Mouse (Mus musculus) brain, embryonic 14.5 days (tissue): ENCODE data around the gene Phlda2.

ENCODE experiments used
- CTCF ChIP-seq: fragments of 200-500 bp; IDR thresholded peaks from 2 replicates; pipeline ENCODE4 v1.5.1; 2012; ENCODE audit warnings: inconsistent platforms, mild to moderate bottlenecking, moderate library complexity, borderline replicate concordance; ENCODE audit not compliant: insufficient read depth, insufficient read length; ENCODE audit errors: extremely low read depth
- POLR2A ChIP-seq: fragments of 200-500 bp; IDR thresholded peaks from 2 replicates; pipeline ENCODE4 v1.6.1; 2012; ENCODE audit warnings: mild to moderate bottlenecking, inconsistent platforms, borderline replicate concordance; ENCODE audit not compliant: poor library complexity, insufficient read depth, insufficient read length, severe bottlenecking; ENCODE audit errors: extremely low read depth

DNA sequence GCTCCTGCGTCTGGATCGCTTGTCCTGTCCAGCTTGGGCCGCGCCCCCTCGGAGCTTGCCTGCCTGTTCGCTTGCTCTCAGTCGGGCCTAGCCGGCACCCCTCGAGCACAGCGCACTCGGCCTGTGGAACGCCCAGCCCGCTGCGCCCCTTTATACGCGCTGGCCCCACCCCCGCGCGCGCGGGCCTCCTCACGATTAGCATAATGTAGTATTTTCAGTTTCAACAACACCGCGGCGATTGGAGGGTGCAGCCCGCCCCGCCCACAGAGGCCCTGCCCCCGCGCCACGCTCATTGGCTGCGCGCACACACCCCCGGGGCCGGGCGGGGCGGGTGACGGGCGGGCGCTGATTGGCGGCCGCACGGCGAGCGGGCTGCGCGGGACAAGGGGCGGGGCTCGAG, 42.1 kb downstream of the Phlda2 start, which contains the start of gene Cdkn1c:
- TF ChIP-seq CTCF: no peak
- peak; percentile 98 for TF ChIP-seq POLR2A
